Mouse (Mus musculus) layer of hippocampus, adult 9-11 months (tissue): ENCODE results near the gene Ptgs2.

Experiments
- DNase-seq: peaks from one replicate; pipeline ENCODE4 v3.0.0; 2022

Gene Ptgs2

DNA sequence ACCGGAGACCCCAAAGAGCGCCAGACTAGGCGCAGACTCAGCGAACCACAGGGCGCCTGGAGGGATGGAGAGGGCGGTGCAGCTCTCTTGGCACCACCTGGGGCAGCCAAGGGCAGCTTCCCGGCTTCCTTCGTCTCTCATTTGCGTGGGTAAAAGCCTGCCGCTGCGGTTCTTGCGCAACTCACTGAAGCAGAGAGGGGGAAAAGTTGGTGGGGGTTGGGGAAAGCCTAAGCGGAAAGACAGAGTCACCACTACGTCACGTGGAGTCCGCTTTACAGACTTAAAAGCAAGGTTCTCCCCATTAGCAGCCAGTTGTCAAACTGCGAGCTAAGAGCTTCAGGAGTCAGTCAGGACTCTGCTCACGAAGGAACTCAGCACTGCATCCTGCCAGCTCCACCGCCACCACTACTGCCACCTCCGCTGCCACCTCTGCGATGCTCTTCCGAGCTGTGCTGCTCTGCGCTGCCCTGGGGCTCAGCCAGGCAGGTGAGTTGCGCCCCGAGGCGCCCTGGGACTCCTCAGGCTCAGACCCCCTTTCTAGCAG is at the start of gene Ptgs2:
Gene Ptgs2 (plus strand): TSS at position 242 of the 544 bp plus-strand sequence.
- DNase-seq: peak; percentile 54

DNA sequence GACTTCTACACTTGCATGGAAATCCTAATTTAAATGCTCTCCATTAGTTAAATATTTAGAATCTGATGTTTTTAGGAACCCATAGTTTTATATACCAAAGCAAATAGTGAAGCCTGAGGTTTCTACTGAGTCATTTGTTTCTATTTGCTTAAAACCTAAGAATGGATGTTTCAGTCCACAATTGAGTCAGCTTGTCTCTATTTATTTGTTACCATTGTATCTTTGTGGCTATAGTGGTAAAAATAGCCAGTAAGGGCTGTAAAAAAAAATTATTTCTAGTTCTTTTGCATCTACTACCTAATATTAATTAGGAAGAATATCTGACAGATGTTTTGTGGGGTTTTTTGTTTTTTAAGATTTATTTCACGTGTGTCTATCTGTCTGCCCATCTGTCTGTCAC is 49.6 kb upstream of the Ptgs2 start:
- DNase-seq: no peak

DNA sequence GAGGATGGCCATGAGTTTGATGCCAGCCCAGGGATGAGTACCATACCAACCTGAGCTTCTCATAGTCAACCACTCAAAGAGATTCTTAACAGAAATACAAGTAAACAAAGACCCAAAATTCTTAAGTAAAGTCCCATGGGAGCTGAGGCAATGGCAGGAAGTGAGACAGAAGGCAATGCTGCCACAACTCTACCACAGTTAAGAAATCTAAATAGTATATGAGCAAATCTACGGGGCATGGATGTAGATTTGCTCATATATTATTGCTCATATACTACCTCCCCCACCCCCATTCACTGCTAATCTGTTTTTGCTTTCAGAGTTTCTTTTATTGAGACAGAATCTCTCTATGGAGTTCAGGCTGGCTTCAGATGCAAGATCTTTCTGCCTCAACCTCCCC is 34.1 kb upstream of the Ptgs2 start:
- no peak for DNase-seq

DNA sequence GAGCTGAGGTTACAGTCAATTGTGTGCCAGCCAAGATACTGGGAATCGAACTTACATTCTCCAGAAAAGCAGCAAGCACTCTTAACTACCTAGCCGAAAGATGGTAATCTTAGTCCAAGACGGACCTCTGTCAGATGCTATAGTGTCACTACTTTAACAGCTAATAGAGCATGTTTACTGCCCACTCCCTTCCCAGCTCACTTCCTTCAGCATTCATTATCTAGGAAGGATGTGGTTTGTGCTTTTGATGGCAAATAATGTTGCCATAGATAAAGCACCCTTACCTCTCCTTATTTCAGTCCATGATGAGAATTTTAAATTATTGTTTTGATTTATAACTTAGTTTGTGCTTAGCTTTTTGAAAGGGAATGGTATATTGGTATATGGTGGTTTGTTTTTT is 27.0 kb upstream of the Ptgs2 start:
- DNase-seq: no peak

DNA sequence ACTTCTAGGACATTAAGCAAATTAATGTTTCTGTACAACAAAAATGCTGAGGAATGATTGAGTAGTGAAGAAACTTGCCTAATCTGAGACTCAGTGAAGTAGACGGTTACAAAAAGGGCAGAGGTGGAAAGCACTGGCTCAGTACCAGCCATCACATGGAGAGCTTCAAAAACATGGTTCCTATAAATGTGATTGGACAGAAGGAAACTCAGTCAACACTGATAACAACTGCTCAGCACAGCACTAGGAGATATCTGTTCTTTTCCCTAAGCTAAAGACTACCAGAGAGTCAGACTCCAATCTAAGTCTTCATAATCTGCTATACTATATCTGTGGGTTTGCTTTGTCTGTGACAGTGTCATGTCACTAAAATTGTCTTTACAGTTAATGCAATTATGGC is 25.2 kb upstream of the Ptgs2 start:
- DNase-seq: no peak

DNA sequence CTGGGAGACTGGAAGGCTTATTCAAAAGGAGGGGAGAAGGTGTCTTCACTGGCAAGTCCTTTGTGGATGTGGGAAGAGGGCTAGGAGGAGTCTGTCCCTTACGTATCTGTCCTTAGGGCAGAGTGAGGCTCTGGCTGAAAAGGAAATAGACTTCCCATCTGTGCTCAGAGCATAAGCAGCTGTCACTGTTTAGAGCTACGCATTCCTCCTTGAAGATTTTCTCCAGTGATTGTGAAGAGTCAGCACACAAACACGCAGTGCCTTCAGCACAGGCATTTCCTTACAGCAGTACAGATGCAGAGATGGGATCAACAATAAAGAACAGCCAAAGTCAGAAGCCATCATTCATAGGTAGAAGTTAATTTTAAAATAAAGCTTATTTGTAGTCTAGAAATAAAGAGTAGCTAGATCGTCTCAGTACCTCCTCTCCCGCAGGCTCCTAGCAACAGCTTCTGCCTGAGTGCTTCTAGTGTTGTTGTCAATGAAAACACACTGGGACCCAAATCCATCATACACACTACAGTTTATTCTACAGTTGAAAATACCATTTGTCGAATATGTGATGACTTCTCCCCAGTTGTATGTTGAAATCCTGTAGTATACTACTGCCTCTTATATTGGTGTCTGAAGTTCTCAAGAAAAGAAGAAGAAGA is 10.7 kb upstream of the Ptgs2 start:
- peak; percentile 9 for DNase-seq

DNA sequence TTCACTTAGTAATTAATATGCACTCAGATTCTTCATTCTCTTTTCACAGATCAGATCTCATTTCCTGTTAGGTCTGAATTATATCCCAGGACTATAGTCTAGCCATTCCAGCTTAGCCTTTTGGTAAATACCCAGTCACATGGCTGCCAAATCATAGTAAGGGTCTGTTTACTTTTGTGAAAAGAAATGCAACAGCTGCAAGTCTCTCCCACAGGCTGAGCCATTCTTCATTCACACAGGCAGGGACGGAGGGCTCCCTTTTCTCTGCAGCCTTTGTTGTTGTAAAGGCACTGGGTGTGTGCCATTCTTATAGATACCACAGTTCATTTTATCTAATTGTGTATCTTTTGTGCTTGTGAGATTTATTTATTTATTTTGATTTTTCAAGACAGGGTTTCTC is 9.6 kb upstream of the Ptgs2 start:
- DNase-seq: no peak

DNA sequence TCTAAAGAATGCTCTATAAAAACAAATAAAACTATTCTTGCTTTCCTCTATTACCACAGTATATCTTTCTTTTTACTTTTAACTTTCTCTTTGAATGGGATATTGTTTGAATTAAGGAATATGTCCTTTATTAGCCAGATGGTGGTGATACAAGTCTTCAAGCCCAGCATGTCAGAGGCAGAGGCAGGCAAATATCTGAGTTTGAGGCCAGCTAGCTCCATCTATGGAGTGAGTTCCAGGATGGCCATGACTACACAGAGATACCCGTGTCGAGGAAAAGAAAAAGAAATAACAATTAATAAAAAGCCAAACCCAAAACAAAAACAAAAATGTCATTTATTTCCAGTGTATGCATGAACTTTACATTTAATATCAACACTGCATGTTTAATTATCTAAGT is 2.8 kb upstream of the Ptgs2 start:
- no peak for DNase-seq

DNA sequence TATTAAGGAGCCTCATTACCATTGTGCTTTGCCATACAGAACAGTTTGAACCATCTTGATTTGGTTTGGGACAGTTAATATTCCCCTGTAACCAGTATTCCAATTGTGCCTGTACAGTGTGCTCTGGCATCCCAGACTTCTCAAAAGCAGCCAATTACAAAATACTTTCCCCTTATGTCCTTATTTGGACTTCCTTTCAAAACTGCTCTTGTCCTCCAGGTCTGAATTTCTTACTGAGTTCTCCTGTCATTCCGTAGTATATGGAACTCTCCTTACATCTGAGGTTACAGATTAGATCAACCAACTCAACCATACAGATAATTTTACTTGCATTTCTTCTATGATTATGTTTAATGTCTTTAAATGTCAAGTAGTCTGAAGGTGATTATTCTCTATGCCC is 2.1 kb upstream of the Ptgs2 start:
- DNase-seq: no peak

DNA sequence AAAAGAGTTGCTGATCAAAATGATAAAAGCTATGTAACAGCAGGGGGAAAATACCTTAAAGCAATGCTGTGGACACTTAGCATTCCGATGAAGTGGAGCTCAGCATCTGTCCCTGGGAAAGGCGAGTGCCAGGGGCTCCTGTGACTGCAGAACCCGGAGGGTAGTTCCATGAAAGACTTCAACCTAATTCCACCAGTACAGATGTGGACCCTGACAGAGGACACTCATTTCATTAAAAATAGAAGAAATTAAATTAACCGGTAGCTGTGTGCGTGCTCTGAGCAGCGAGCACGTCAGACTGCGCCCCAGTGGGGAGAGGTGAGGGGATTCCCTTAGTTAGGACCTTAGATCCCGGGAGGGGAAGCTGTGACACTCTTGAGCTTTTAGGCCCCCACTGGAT is 457 bp upstream of the Ptgs2 start:
- DNase-seq: no peak

DNA sequence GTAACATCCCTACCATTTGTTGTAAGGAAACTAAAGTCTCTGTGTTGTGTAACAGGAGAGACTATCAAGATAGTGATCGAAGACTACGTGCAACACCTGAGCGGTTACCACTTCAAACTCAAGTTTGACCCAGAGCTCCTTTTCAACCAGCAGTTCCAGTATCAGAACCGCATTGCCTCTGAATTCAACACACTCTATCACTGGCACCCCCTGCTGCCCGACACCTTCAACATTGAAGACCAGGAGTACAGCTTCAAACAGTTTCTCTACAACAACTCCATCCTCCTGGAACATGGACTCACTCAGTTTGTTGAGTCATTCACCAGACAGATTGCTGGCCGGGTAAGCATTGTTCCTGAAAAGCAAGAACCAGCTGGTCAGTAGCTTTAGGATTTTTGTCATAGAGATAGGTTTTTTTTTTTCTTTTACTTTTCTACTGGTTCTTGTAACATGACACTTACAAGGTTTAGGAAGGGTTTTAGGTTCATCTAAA is 4.4 kb downstream of the Ptgs2 start:
- no peak for DNase-seq

DNA sequence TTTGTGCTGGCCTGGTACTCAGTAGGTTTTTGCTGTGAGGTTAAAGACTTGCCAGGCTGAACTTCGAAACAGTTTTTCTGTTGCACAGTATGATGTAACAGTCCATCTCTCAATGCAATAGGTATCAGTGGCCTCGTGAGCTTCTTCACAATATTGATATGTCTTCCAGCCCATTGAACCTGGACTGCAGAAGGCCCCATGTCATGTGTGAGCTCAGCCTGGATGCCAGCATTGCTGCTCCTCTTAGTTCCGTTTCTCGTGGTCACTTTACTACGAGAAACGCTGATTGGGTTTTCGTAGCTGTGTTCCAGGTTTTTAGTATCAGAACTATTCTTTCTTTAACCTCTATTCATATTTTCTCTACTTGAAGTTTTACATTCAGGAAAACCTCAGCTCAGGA is 6.9 kb downstream of the Ptgs2 start:
- no peak for DNase-seq

DNA sequence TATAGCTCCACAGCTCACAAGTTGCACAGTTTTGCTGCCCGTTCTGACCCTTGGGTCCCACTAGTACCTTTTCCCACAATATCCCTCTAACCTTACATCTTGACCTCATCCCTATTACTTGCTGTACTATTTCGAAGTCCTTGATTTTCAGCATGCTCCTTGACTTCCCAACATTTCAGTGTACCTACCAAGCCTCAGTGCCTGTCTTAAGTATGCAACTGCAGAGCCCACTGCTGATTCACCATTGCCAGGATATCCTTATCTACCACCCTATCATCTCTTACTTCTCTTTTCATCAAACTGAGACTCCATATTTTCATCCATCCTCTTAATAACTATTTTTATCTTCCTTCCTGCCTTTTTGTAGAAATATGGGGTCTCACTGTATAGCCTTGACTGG is 9.8 kb downstream of the Ptgs2 start:
- DNase-seq: no peak

DNA sequence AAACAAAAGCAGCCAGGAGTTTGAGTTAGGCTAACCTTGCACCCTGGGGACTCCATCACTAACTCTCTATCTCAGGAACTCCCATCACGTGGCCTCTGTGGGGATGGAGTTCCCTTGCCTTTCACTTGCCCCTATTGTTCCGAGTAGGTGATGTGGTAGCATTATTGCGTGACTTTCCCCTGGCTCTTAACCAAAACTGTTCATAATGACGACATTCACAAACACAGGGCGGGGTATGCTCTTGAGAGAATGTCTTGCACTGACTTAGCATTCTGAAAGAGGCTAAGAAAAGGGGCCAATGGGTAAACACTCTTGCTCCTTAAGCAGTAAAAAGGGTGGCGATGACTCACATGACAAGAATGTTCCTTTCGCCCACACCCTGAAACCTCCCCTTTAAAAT is 15.5 kb downstream of the Ptgs2 start:
- no peak for DNase-seq

DNA sequence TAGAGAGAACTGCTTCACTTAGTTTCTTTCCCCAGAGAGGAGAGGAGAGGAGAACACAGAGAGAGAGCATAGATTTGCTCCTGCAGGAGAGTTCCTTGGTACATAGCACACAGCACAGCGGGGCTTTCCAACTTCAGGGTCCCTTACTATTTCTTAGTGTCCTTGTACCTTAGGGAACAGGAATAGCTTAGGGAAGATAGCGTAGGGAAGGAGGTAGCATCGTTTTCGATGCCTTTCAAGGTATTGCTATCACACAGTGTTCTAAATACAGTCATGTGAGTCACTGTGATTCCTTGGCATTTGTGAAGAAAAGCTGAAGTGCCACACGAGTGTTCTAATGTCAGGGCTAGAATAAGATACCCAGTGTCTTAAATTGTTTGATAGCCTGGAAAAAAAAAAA is 18.5 kb downstream of the Ptgs2 start:
- DNase-seq: no peak

DNA sequence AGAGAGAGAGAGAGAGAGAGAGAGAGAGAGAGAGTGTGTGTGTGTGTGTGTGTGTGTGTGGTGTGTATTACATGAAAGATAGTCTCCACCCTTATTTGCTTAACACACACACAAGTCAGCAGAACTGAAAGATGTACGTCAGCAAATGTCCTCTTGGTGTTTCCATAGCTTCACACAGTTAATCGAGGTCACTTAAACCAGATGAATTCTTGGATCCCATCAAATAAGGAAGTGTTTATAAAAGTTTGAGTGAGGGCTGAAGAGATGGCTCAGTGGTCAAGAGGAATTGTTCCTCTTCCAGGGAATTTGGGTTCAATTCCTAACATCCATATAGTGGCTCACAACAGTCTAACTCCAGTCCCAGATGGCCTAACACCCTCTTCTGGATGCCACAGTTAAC is 25.7 kb downstream of the Ptgs2 start:
- no peak for DNase-seq

DNA sequence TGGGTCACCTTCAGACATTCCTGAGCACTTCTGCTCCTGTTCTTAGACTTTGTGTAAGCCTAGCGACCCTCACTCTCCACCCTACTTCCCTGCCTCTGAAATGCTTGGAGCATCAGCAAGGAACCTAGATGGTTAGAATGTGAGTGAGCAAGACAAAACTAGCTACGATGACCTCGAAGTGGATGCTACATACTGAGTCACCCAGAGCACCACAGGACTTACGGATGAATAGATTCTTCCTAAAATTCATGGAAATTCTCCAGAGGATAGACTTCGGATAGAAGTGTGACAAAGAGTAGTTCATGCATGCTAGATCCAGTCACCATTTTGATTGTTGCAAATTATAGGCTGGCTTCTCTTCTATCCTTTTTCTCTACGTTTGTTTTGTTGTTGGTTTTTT is 30.2 kb downstream of the Ptgs2 start:
- no peak for DNase-seq

DNA sequence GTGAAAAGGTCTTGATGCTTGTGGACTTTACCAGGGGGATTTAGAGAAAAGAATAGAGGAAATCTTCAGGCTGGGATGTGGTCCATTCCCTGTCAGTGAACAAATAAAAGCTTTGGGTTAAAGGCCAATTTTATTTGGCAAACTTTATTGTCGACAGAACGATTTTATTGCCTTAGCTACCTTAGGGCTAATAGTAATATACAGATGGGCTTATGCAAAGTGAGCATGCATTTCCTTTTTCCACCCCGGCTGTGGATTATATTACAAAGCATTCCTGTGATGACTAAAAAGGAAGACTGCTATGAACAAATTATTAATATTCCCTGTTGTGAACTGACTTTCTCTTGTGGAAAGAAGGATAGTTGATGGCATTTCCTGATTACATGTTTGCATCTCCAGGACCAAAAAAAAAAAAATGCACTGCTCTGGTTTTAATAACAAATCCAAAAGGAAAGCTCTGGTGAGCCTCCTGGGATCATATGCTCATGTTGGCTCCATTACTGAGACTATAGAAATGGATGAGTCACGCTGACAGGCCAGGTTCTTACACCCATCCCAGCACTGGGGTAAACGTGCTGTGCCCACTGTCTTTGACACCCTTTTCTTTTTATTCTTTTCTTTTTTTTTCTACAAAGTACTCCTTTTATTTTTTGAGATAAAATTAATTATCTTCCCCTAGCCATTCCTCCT is 30.9 kb downstream of the Ptgs2 start:
- DNase-seq: no peak

DNA sequence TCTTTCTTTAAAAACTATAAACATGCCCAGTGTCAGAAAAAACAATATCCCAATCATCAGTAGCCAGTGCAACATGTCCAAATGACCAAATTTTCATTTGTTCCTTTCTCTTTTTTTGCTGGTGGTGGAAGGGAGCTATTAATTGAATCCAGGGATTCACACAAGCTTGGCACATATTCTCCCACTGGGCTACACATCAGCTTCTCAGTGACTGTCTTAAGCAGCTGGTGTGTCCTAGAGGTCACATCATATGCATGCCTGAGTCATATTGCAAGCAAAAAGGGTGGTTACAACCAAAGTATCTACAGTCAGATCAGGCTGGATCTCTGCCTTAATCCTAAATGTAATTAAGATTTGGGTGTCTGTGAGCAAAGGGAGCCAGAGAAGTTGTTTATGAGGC is 35.5 kb downstream of the Ptgs2 start:
- no peak for DNase-seq

DNA sequence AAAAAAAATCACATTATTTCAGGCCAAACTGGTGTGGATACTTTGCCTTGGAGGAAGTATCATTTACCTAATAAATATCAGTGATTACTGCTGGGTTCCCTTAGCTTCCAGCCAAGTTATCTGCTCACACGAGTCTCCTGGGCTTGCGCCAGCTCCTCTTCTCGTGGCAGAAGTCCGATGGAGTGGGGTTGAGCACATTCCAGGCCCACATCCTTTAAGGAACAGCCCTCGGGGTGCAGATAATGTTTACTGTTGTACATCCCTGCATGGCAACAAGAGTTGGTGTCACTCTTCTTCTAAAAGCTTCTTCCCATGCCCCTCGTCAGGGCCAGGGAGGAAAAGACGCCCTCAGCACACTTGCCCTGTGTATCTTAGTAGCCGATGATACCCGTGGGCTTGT is 39.9 kb downstream of the Ptgs2 start:
- no peak for DNase-seq

DNA sequence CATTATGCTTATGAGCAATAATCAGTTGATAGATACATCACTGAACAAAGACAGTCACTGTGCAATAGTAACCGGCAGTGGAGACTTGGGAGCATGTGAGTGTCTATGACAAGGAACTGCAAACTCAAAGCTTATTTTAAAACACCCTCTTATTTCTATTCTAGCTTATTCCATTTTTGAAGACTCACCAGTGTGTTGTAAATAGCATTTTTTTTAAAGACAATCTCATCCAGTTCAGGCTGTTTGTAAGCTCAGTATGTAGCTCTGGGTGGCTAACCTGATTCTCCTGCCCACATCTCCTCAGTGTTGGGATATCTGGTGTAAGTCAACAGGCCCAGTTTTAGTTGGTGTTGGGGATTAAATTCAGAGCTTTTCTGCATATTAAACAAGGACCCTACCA is 42.1 kb downstream of the Ptgs2 start:
- DNase-seq: no peak

DNA sequence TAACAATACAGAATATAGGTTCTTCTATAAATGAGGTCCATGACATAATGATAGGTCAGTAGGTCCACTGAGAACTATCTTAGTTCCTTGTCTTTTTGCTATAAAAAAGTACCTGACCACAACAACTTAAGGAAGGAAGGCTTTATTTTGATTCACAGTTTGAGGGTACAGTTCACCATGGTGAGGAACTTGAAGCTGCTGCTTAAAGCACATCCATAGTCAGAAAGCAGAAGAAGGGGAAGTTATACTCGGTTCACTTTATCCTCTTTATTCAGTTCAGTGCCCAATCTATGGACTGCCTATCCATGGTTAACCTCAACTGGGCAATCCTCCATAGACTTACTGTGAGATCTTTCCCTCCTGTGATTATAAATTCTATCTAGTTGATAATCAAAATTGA is 43.7 kb downstream of the Ptgs2 start:
- DNase-seq: no peak

DNA sequence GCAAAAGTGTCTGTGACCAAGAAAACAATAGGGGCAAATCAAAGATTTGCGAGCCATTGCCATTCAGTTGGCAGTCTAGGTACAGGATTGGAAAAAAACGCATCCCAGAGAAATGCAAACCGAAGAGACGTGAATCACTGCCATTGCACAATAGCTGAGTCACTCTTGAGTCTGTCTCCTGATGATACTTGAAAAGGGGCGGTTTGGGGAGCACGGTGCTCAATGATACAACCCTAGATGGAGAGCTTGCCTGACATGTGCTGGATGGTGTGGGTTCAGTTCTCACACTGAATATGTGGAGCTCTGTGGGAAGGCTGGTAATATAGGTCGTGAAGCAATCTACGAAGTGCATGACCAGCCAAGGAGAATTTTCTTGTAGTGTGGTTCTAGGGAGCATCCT is 45.2 kb downstream of the Ptgs2 start:
- DNase-seq: no peak

DNA sequence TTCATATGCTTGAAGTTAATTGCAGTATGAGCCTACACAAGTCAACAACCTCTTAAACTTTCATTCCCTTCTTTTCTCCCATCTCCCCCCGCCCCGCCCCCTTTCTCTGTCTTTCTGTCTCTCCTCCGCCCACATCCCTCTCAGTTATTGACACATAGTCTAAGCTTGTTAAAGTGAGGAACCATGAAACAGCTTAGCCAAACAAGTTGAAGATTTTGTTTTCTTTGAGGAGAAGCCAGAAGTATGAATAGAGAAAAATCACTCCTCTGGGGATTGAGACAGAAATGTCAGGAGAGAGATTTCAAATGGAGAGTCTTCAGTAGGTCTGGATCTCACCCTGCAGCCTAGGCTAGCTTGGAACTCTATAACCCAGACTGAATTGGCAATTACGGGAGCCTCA is 47.4 kb downstream of the Ptgs2 start:
- DNase-seq: no peak

DNA sequence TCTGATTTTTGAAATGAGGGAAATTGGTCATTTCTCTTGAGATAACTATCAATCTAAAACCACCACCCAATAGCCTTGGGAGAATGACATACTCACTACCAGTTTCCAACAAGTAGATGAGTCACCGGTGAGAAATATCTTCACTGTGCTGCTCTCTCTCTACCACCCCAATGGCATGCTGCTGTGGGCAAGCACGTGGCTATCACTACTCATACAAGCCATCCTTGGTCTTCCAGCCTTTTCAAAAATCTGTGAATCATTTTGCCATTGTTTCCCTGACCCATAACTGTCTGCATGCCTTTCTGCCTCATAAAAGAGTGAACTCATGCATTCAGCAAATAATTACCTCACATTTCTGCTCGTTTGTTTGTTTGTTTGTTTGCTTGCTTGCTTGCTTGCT is 51.6 kb downstream of the Ptgs2 start:
- no peak for DNase-seq
